Mouse (Mus musculus) neural tube, embryonic 13.5 days (tissue): ENCODE results near the gene Acvrl1. TPM values are rescaled to one million over a fixed set of nuclear protein-coding genes. Genes with fewer than 3 reads are reported as not detected.

Source experiments
- ATAC-seq: fragments of 200-750 bp; cut with Nextera tagmentation; 2 replicates; pipeline ENCODE4 v1.8.0; 2017; ENCODE audit warnings: low read depth, mild to moderate bottlenecking, moderate TSS enrichment, moderate library complexity
- H3K27ac ChIP-seq: fragments of 300-500 bp; sonication (generic); replicated peaks from 2 replicates; pipeline ENCODE4 v1.5.1; 2015; ENCODE audit warnings: moderate library complexity, mild to moderate bottlenecking, inconsistent platforms
- H3K27me3 ChIP-seq: fragments of 300-500 bp; sonication (generic); 2 replicates; pipeline ENCODE4 v1.6.1; 2015; ENCODE audit warnings: mild to moderate bottlenecking, inconsistent platforms
- H3K36me3 ChIP-seq: fragments of 300-500 bp; sonication (generic); 2 replicates; pipeline ENCODE4 v1.6.1; 2015; ENCODE audit warnings: mild to moderate bottlenecking, inconsistent platforms
- H3K4me1 ChIP-seq: fragments of 300-500 bp; sonication (generic); replicated peaks from 2 replicates; pipeline ENCODE4 v1.6.1; 2015; ENCODE audit warnings: inconsistent platforms
- H3K4me2 ChIP-seq: fragments of 300-500 bp; sonication (generic); 2 replicates; pipeline ENCODE4 v1.6.1; 2015; ENCODE audit warnings: inconsistent platforms, mild to moderate bottlenecking, moderate library complexity
- H3K4me3 ChIP-seq: fragments of 300-500 bp; sonication (generic); 2 replicates; pipeline ENCODE4 v1.5.1; 2015; ENCODE audit warnings: mild to moderate bottlenecking, inconsistent platforms
- H3K9ac ChIP-seq: fragments of 300-500 bp; sonication (generic); 2 replicates; pipeline ENCODE4 v1.6.1; 2015; ENCODE audit warnings: moderate library complexity, mild to moderate bottlenecking, inconsistent platforms
- H3K9me3 ChIP-seq: fragments of 300-500 bp; sonication (generic); 2 replicates; pipeline ENCODE4 v1.6.1; 2016; ENCODE audit warnings: inconsistent platforms
- WGBS: fragments of 180-500 bp; shearing (Covaris S2); methylation state at CpG from one replicate; pipeline ENCODE4 v1.1.7; 2015; 5-methylcytosine and 5-hydroxymethylcytosine counted together
- polyA plus RNA-seq: library from polyadenylated mRNA; unstranded; fragments of >200 nt; fragmentation: Nextera tagmentation; extraction: Ambion mirVana; gene quantifications from 2 replicates; pipeline ENCODE4 v1.2.1, GENCODE M21; 2015

Gene Acvrl1
- polyA plus RNA-seq, 1 experiment from 2014 or later, result 8.1 TPM

- Histone ChIP-seq H3K9me3 (no peaks in the 10 kb centered on the region), H3K27ac (peak overlapping the region; percentile 91), H3K9ac (peak overlapping the region; percentile 97), H3K4me3 (peak overlapping the region; percentile 85), H3K27me3 (peaks cover 12% of the 10 kb centered on the region), H3K4me2 (peak overlapping the region; percentile 88), H3K36me3 (no peaks in the 10 kb centered on the region), H3K4me1 (peaks cover 64% of the 10 kb centered on the region)
- 19% methylated on average over 17 of the region's 17 CpGs for WGBS
- ATAC-seq, result no peak
Observed at GRCm38 (mm10) chr15:101175613-101176283, 47.4 kb downstream of the Acvrl1 start.

- H3K4me1 ChIP-seq, result peaks cover 69% of the 10 kb centered on the region
- WGBS, result 49% methylated on average over 3 of the region's 3 CpGs
- no peaks in the 10 kb centered on the region for H3K9me3 ChIP-seq
- peak overlapping the region; percentile 85 for H3K4me3 ChIP-seq
- ATAC-seq, result no peak
- peak overlapping the region; percentile 88 for H3K4me2 ChIP-seq
- H3K27ac ChIP-seq, result no peak overlapping the region; the same call in 1 of the 2 replicates
- H3K36me3 ChIP-seq, result no peaks in the 10 kb centered on the region
- H3K27me3 ChIP-seq, result peaks cover 12% of the 10 kb centered on the region
- H3K9ac ChIP-seq, result peak overlapping the region; percentile 97
Observed at GRCm38 (mm10) chr15:101176284-101176680, 48.0 kb downstream of the Acvrl1 start.

GRCm38 (mm10) chr15:101176795-101177691, 48.7 kb downstream of the Acvrl1 start:
- H3K9ac ChIP-seq, result peak overlapping the region; percentile 97
- peak overlapping the region; percentile 88 for H3K4me2 ChIP-seq
- H3K4me1 ChIP-seq, result peaks cover 75% of the 10 kb centered on the region
- H3K27me3 ChIP-seq, result peaks cover 7% of the 10 kb centered on the region
- no peak overlapping the region for H3K27ac ChIP-seq
- H3K4me3 ChIP-seq, result peak overlapping the region; percentile 85; the same call in 1 of the 2 replicates
- ATAC-seq, result no peak
- no peaks in the 10 kb centered on the region for H3K9me3 ChIP-seq
- WGBS, result 71% methylated on average over 8 of the region's 8 CpGs
- no peaks in the 10 kb centered on the region for H3K36me3 ChIP-seq

- no peak overlapping the region for H3K4me2 ChIP-seq
- H3K27me3 ChIP-seq, result no peaks in the 10 kb centered on the region
- no peak overlapping the region for H3K4me3 ChIP-seq
- H3K4me1 ChIP-seq, result peaks cover 83% of the 10 kb centered on the region
- no peak for ATAC-seq
- no peaks in the 10 kb centered on the region for H3K9me3 ChIP-seq
- 52% methylated on average over 15 of the region's 15 CpGs for WGBS
- H3K36me3 ChIP-seq, result peaks cover 3% of the 10 kb centered on the region; the same call in 1 of the 2 replicates
- peak overlapping the region; percentile 26; the same call in 1 of the 2 replicates for H3K9ac ChIP-seq
- no peak overlapping the region for H3K27ac ChIP-seq
Observed at GRCm38 (mm10) chr15:101180363-101181105, 52.2 kb downstream of the Acvrl1 start.

GRCm38 (mm10) chr15:101181106-101181466, 52.8 kb downstream of the Acvrl1 start:
- Histone ChIP-seq H3K27ac (no peak overlapping the region), H3K4me3 (no peak overlapping the region), H3K9me3 (no peaks in the 10 kb centered on the region), H3K4me2 (no peak overlapping the region), H3K4me1 (peaks cover 78% of the 10 kb centered on the region), H3K36me3 (peaks cover 6% of the 10 kb centered on the region; the same call in 1 of the 2 replicates), H3K27me3 (no peaks in the 10 kb centered on the region), H3K9ac (peak overlapping the region; percentile 26; the same call in 1 of the 2 replicates)
- ATAC-seq, result no peak
- WGBS, result 7% methylated on average over 5 of the region's 5 CpGs

GRCm38 (mm10) chr15:101181500-101181899, 53.2 kb downstream of the Acvrl1 start:
- WGBS, result 11% methylated on average over 4 of the region's 4 CpGs
- Histone ChIP-seq H3K4me1 (peaks cover 74% of the 10 kb centered on the region), H3K9ac (no peak overlapping the region; the same call in 1 of the 2 replicates), H3K27ac (no peak overlapping the region), H3K27me3 (no peaks in the 10 kb centered on the region), H3K9me3 (no peaks in the 10 kb centered on the region), H3K4me3 (no peak overlapping the region), H3K4me2 (no peak overlapping the region), H3K36me3 (peaks cover 10% of the 10 kb centered on the region; the same call in 1 of the 2 replicates)
- no peak for ATAC-seq

- H3K27me3 ChIP-seq, result no peaks in the 10 kb centered on the region
- peaks cover 65% of the 10 kb centered on the region for H3K4me1 ChIP-seq
- H3K9me3 ChIP-seq, result no peaks in the 10 kb centered on the region
- peaks cover 11% of the 10 kb centered on the region; the same call in 1 of the 2 replicates for H3K36me3 ChIP-seq
- peak overlapping the region; percentile 64 for H3K27ac ChIP-seq
- no peak overlapping the region; the same call in 1 of the 2 replicates for H3K4me2 ChIP-seq
- no peak for ATAC-seq
- WGBS, result 9% methylated on average over 5 of the region's 5 CpGs
- H3K4me3 ChIP-seq, result no peak overlapping the region
- H3K9ac ChIP-seq, result no peak overlapping the region
Observed at GRCm38 (mm10) chr15:101182676-101183075, 54.4 kb downstream of the Acvrl1 start.

- H3K4me1 ChIP-seq, result peaks cover 64% of the 10 kb centered on the region
- no peak overlapping the region for H3K4me3 ChIP-seq
- 96% methylated on average over 8 of the region's 8 CpGs for WGBS
- peaks cover 11% of the 10 kb centered on the region; the same call in 1 of the 2 replicates for H3K36me3 ChIP-seq
- no peaks in the 10 kb centered on the region for H3K27me3 ChIP-seq
- H3K9ac ChIP-seq, result no peak overlapping the region
- H3K9me3 ChIP-seq, result no peaks in the 10 kb centered on the region
- no peak overlapping the region for H3K4me2 ChIP-seq
- no peak overlapping the region for H3K27ac ChIP-seq
- ATAC-seq, result no peak
Observed at GRCm38 (mm10) chr15:101184300-101184699, 56.0 kb downstream of the Acvrl1 start.

GRCm38 (mm10) chr15:101185549-101185948, 57.2 kb downstream of the Acvrl1 start:
- no peak overlapping the region for H3K9ac ChIP-seq
- no peak overlapping the region for H3K4me2 ChIP-seq
- no peak for ATAC-seq
- H3K36me3 ChIP-seq, result peaks cover 11% of the 10 kb centered on the region; the same call in 1 of the 2 replicates
- no peak overlapping the region for H3K4me3 ChIP-seq
- H3K4me1 ChIP-seq, result peaks cover 64% of the 10 kb centered on the region
- no peaks in the 10 kb centered on the region for H3K9me3 ChIP-seq
- H3K27me3 ChIP-seq, result no peaks in the 10 kb centered on the region
- WGBS, result 97% methylated on average over 3 of the region's 3 CpGs
- H3K27ac ChIP-seq, result no peak overlapping the region

GRCm38 (mm10) chr15:101187907-101188306, 59.6 kb downstream of the Acvrl1 start:
- no peak overlapping the region for H3K4me2 ChIP-seq
- 78% methylated on average over 5 of the region's 5 CpGs for WGBS

GRCm38 (mm10) chr15:101189981-101190761, 61.8 kb downstream of the Acvrl1 start:
- Histone ChIP-seq H3K9me3 (no peaks in the 10 kb centered on the region), H3K27me3 (no peaks in the 10 kb centered on the region), H3K4me1 (peaks cover 57% of the 10 kb centered on the region), H3K9ac (no peak overlapping the region), H3K4me2 (no peak overlapping the region), H3K36me3 (peaks cover 26% of the 10 kb centered on the region), H3K4me3 (no peak overlapping the region), H3K27ac (no peak overlapping the region)
- ATAC-seq, result no peak
- WGBS, result 69% methylated on average over 10 of the region's 10 CpGs

More at GRCm38 (mm10) chr15:101187907-101188306, 59.6 kb downstream of the Acvrl1 start:
- Histone ChIP-seq H3K9ac (no peak overlapping the region), H3K4me3 (no peak overlapping the region), H3K4me1 (peaks cover 65% of the 10 kb centered on the region), H3K36me3 (peaks cover 11% of the 10 kb centered on the region; the same call in 1 of the 2 replicates), H3K27me3 (no peaks in the 10 kb centered on the region), H3K9me3 (no peaks in the 10 kb centered on the region), H3K27ac (no peak overlapping the region)
- ATAC-seq, result no peak
